Mouse (Mus musculus) adipocyte (in vitro differentiated cells): ENCODE results near the gene Cmc2.

Experiments
- DNase-seq: peaks from one replicate; pipeline ENCODE4 v3.0.0-alpha.2; 2016; ENCODE audit warnings: low spot score

The Cmc2 gene

DNA sequence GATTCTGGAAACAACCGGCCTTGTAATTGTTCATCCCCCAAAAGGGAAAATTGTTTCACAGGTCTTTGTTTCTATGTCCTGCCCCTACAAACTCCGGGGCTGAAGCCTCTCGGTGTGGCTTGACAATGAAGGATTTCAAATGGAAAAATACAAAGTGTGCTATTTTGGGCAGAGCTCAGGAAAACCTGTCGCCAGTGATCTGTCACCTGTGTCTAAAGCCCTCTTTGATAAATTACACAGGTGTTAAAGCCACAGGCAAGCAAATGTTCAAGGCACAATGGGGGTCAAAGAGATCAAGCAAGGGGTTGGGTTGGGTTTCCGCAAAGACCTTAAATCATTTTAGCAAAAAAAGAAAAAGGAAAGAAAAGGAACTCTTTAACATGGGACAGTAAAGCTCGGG lies 78.6 kb downstream of the Cmc2 start:
- DNase-seq: no peak
